Mouse (Mus musculus): Measurements from ENCODE around the gene Gng2. TPM values are rescaled to one million over a fixed set of nuclear protein-coding genes. Genes with fewer than 3 reads are reported as not detected.
"Not testable (repeated sequence)": the region's sequence is repeated elsewhere in the genome, so short reads cannot be mapped to it uniquely, and the experiment has no call there.

The Gng2 gene
- polyA plus RNA-seq, 1 experiment = 0.50 TPM

- Histone ChIP-seq H3K4me1 (no peaks in the 10 kb centered on the region), H3K36me3 (replicated peaks; ENCODE audit: low read length) (no peaks in the 10 kb centered on the region)
- TF ChIP-seq GATA1 (IDR thresholded peaks at IDR 0.05; ENCODE audit: borderline replicate concordance, low read length) (no peak), FLI1 (IDR thresholded peaks at IDR 0.05; ENCODE audit: low read length) (no peak)
These were observed 103.1 kb downstream of the Gng2 start for GRCm38 (mm10) chr14:19874201-19874807.

GRCm38 (mm10) chr14:19867286-19867935 is 110.0 kb downstream of the Gng2 start:
- Histone ChIP-seq H3K4me3 (replicated peaks) (no peak overlapping the region), H3K27me3 (replicated peaks) (peaks cover 9% of the 10 kb centered on the region), H3K4me1 (no peaks in the 10 kb centered on the region), H3K36me3 (replicated peaks; ENCODE audit: low read length) (no peaks in the 10 kb centered on the region), H3K9me3 (peaks cover 5% of the 10 kb centered on the region; the same call in 1 of the 2 replicates)
- TF ChIP-seq GATA1 (IDR thresholded peaks at IDR 0.05; ENCODE audit: borderline replicate concordance, low read length) = no peak
- TF ChIP-seq FLI1 (IDR thresholded peaks at IDR 0.05; ENCODE audit: low read length) = no peak

More at GRCm38 (mm10) chr14:19874201-19874807, 103.1 kb downstream of the Gng2 start:
- H3K9me3 ChIP-seq = no peaks in the 10 kb centered on the region
- H3K27me3 ChIP-seq (replicated peaks) = peaks cover 8% of the 10 kb centered on the region
- H3K4me3 ChIP-seq (replicated peaks) = no peak overlapping the region

GRCm38 (mm10) chr14:19865121-19865520 is 112.3 kb downstream of the Gng2 start:
- H3K9me3 ChIP-seq; H3K27me3 ChIP-seq (replicated peaks); H3K4me1 ChIP-seq; H3K4me3 ChIP-seq (replicated peaks); H3K36me3 ChIP-seq (replicated peaks; ENCODE audit: low read length): not testable (repeated sequence)

DNA sequence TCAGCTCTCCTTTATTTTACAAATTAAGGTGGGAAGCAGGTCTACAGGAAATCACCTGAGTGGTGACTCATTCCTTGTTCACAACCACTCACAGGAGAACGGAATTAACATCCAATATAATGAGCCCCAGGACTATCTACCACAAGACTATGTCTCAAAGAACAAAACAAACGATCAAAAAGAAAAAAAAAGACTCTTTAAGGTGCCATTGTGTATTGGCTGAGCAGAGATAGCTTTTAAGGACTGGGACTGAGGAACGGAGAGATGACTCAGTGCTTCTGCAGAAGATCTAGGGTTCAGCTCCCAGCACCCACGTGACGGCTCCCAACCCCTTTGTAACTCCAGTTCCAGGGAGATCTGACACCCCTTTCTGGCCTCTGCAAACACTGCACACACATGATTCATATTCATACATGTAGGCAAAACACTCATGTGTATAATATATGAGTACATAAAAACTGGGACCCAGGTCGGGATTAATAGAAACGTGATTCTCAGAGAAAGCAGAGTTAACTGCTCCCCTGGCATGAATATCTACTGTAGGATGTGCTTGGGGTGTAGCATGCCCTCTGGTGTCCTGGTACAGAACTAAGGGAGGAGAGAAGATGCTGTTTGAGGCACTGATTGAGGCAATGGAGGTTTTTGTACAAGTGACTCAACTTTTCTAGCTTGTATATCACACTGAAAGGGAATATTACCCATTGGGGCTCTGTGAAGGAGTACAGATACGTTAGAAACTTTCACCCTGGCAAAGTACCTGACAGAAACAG is 115.9 kb downstream of the Gng2 start:
- peaks cover 4% of the 10 kb centered on the region; the same call in 1 of the 2 replicates for H3K4me1 ChIP-seq
- no peaks in the 10 kb centered on the region for H3K27me3 ChIP-seq (replicated peaks)
- H3K36me3 ChIP-seq (replicated peaks; ENCODE audit: low read length) = no peaks in the 10 kb centered on the region
- H3K9me3 ChIP-seq = peaks cover 13% of the 10 kb centered on the region; the same call in 1 of the 2 replicates
- H3K4me3 ChIP-seq (replicated peaks) = no peak overlapping the region
- no peak for TF ChIP-seq GATA1 (IDR thresholded peaks at IDR 0.05; ENCODE audit: borderline replicate concordance, low read length)
- TF ChIP-seq FLI1 (IDR thresholded peaks at IDR 0.05; ENCODE audit: low read length) = no peak

DNA sequence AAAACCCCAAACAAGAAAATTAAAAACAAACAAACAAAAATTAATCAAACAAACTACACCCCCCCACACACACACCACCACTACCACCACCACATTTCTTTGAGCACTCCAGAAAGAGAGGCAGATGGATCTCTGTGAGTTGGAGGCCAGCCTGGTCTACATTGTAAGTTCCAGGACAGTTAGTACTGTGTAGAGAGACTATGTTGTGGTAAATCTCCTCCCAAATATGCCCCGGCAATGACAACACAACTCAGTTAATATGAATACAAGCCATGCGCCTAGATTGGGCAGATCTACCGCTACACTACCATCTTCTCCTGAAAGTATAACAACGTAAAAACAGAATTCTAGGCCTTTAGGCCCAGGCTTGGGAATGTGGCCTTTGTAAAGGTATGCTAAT is 117.1 kb downstream of the Gng2 start:
- Histone ChIP-seq H3K9me3 (peaks cover 15% of the 10 kb centered on the region; the same call in 1 of the 2 replicates), H3K4me3 (replicated peaks) (no peak overlapping the region), H3K4me1 (peaks cover 4% of the 10 kb centered on the region; the same call in 1 of the 2 replicates), H3K36me3 (replicated peaks; ENCODE audit: low read length) (no peaks in the 10 kb centered on the region), H3K27me3 (replicated peaks) (no peaks in the 10 kb centered on the region)
- no peak for TF ChIP-seq GATA1 (IDR thresholded peaks at IDR 0.05; ENCODE audit: borderline replicate concordance, low read length)
- no peak for TF ChIP-seq FLI1 (IDR thresholded peaks at IDR 0.05; ENCODE audit: low read length)

- H3K27me3 ChIP-seq (replicated peaks) = no peaks in the 10 kb centered on the region
- peaks cover 15% of the 10 kb centered on the region; the same call in 1 of the 2 replicates for H3K9me3 ChIP-seq
- TF ChIP-seq GATA1 (IDR thresholded peaks at IDR 0.05; ENCODE audit: borderline replicate concordance, low read length) (no peak), FLI1 (IDR thresholded peaks at IDR 0.05; ENCODE audit: low read length) (no peak)
- peaks cover 4% of the 10 kb centered on the region; the same call in 1 of the 2 replicates for H3K4me1 ChIP-seq
- no peak overlapping the region for H3K4me3 ChIP-seq (replicated peaks)
- no peaks in the 10 kb centered on the region for H3K36me3 ChIP-seq (replicated peaks; ENCODE audit: low read length)
These were observed 118.3 kb downstream of the Gng2 start for GRCm38 (mm10) chr14:19858808-19859776.

DNA sequence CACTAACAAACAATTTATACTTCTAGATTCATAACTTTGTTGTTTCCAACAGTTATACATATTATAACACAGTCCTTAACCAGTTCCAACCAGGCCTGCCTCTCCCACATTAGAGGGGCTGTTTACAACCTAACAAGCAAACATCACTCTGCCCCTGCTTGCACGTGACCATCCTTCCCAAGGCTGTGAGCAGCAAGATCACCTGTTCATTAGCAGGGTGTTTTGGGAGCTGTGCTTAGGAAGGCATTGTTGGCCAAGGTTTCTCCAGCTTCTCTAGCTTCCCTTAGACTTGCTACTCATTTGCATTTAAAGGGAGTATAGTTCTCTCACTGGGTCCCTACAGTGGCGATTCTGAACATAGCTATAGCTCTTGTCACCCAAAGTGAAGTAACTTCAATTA is 119.1 kb downstream of the Gng2 start:
- H3K27me3 ChIP-seq (replicated peaks) = no peaks in the 10 kb centered on the region
- TF ChIP-seq FLI1 (IDR thresholded peaks at IDR 0.05; ENCODE audit: low read length) = no peak
- no peak for TF ChIP-seq GATA1 (IDR thresholded peaks at IDR 0.05; ENCODE audit: borderline replicate concordance, low read length)
- peaks cover 11% of the 10 kb centered on the region; the same call in 1 of the 2 replicates for H3K9me3 ChIP-seq

DNA sequence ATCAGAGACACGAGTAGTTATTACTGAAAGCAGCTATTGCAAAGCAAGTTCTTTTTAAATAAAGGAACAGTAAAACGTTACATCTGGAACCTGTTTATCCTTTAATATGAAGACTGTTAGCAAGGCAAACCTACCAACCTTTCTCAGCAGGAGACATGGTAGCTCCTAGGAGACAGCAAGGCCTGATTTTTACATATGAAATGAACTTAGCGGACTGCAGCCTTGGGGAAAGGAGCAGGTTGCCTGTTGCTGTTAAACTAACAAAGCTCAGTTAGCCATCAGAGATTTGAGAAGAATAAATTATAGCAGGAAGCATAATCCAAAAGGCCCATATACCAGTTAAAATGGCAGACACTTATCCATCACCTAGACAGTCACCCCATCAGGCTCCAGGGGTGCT is 124.0 kb downstream of the Gng2 start:
- Histone ChIP-seq H3K4me3 (replicated peaks) (no peak overlapping the region), H3K36me3 (replicated peaks; ENCODE audit: low read length) (no peaks in the 10 kb centered on the region), H3K9me3 (peaks cover 10% of the 10 kb centered on the region; the same call in 1 of the 2 replicates), H3K27me3 (replicated peaks) (no peaks in the 10 kb centered on the region), H3K4me1 (peaks cover 4% of the 10 kb centered on the region; the same call in 1 of the 2 replicates)
- no peak for TF ChIP-seq GATA1 (IDR thresholded peaks at IDR 0.05; ENCODE audit: borderline replicate concordance, low read length)
- TF ChIP-seq FLI1 (IDR thresholded peaks at IDR 0.05; ENCODE audit: low read length) = no peak

More for the DNA sequence above, 119.1 kb downstream of the Gng2 start:
- Histone ChIP-seq H3K4me3 (replicated peaks) (peak overlapping the region; percentile 50), H3K36me3 (replicated peaks; ENCODE audit: low read length) (no peaks in the 10 kb centered on the region), H3K4me1 (peaks cover 4% of the 10 kb centered on the region; the same call in 1 of the 2 replicates)

All from megakaryocyte, embryonic 14.5 days (primary cell).